Mouse (Mus musculus): ENCODE measurements around the gene Nrip1.

DNA sequence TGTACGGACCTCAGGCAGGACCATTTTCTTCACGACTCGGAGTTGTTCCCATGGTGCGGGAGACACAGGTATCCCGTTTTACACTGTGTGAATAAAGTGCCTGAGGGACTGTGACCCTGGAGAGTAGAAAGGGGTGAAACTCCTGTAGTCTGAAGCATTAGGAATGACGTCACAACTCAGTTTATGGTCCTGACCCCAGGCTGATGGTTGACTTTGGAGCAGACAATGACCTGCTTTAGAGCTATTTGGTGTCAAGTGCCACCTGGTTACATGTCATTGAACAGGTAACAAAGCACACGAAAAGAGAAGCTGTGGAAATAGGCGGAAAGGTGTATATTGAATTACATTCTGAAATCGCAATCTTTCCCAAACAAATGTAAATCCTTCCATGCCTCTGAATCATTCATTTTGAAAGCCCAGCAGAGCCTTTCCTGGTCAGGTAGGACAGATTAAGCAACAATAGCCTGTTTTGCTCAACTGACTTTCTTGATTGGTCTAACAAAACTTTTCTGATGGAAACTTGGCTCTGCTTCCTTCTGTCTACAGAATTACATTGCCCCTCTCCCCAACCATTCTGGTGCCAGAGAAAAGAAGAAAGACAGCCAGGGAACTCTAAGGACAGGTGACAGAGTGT is 106.9 kb downstream of the Nrip1 start:
- no peak for TF ChIP-seq POLR2A (IDR thresholded peaks at IDR 0.05; ENCODE audit: insufficient read depth, low read depth, low read length)
- no peak for TF ChIP-seq EP300 (IDR thresholded peaks at IDR 0.05; ENCODE audit: insufficient read depth, low read depth, low read length)

All from heart, adult 2 months (tissue).